Mouse (Mus musculus) cerebellum, adult 2 months (tissue): ENCODE measurements around the gene Tagap1.
"Not testable (repeated sequence)": the region's sequence is repeated elsewhere in the genome, so short reads cannot be mapped to it uniquely, and the experiment has no call there.

Experiments
- CTCF ChIP-seq: fragments of 200-500 bp; IDR thresholded peaks from 2 replicates; pipeline ENCODE4 v1.5.1; 2011; ENCODE audit warnings: low read depth, mild to moderate bottlenecking, control low read depth, low read length, moderate library complexity, borderline replicate concordance; ENCODE audit not compliant: insufficient read depth
- POLR2A ChIP-seq: fragments of 200-500 bp; IDR thresholded peaks from 2 replicates; pipeline ENCODE4 v1.6.1; 2011; ENCODE audit warnings: low read length, control low read depth, borderline replicate concordance; ENCODE audit not compliant: insufficient read depth

DNA sequence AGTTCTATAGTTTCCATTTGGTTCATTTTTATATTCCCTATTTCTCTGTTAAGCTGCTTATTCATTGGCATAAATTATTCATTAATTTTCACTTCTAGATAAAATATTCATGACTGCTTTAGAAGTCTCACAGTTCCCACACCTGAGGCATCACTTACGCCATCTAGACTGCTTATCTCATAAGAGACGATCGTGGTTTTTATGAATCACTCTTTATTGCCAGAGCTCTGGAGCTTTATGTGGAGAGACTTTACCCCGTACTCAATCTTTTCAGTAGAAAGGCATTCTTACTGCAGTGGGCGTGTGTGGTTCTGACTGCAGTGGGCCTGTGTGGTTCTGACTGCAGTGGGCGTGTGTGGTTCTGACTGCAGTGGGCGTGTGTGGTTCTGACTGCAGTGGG lies 29.3 kb downstream of the Tagap1 start:
- not testable (repeated sequence) for TF ChIP-seq CTCF, POLR2A
